Mouse (Mus musculus): ENCODE results near the gene Cdkl3. TPM values are rescaled to one million over a fixed set of nuclear protein-coding genes. Genes with fewer than 3 reads are reported as not detected.
A peak's percentile ranks its signal among the peaks of the same experiment; 100 is the strongest.

Gene Cdkl3
- polyA plus RNA-seq, 2 experiments, result 9.5 to 12.3 TPM

DNA sequence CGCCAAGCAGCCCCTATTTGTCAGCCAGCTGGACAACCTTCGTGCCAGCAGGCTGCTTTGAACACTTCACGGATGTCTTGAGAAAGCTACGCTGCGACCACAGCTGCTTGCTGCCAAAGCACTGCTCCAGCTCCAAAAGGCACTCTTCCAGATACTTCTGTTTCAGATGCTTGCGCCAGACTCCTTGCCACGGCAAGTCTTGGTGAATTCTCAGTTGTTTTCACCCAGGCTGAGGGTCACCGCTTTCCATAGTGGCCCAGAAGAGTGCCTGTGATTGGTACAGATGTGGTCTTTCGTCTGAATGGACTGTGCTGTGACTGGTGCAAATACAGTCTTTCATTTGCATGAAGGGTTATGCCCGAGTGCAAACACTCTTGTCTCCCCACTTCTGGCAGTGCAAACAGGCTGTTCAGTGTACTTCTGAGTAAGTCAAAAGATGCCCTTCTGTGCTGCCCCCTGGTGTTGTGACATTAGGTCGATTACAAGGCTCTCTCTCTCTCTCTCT, 43.0 kb upstream of the Cdkl3 start:
- ATAC-seq (ENCODE audit: low FRiP score, low read depth) (no peak), DNase-seq (ENCODE audit: low spot score) (no peak)

DNA sequence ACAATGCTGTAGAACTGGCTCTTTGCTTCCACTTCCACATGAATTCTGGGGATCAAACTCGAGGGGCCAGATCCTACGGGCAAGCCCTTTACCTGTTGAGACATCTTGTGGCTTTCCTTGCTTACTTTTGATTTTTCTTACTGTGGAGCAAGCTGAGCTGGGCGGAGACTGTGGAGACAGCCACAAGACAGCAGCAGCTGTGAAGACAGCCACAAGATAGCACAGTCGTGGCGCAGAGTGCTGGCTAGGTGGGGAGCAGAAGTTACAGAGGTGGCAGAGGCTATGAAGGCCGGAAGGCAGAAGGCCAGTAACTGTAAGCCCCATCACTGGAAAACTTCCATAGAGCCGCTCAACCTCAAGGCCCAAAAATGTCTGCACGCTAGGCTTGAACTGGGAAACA, 42.3 kb upstream of the Cdkl3 start:
- Histone ChIP-seq H3K9ac (ENCODE audit: low read depth, low read length, severe bottlenecking) (no peak overlapping the region), H3K4me2 (replicated peaks; ENCODE audit: low read depth, low read length, severe bottlenecking) (no peak overlapping the region), H3K27me3 (ENCODE audit: control insufficient read depth, insufficient read depth, low read length) (no peaks in the 10 kb centered on the region), H3K4me1 (ENCODE audit: control insufficient read depth, insufficient read depth, low read length) (no peaks in the 10 kb centered on the region), H3K27ac (replicated peaks; ENCODE audit: low read depth, low read length) (no peak overlapping the region), H3K9me3 (ENCODE audit: control insufficient read depth, low read length) (no peaks in the 10 kb centered on the region), H3K36me3 (ENCODE audit: control insufficient read depth, insufficient read depth, low read length) (no peaks in the 10 kb centered on the region), H3K4me3 (replicated peaks; ENCODE audit: low read length) (no peak overlapping the region)
- TF ChIP-seq POLR2A (IDR thresholded peaks at IDR 0.05; ENCODE audit: borderline replicate concordance, extremely low read depth, insufficient read depth, insufficient read length), result no peak
- ATAC-seq (ENCODE audit: low FRiP score, low read depth) (no peak), DNase-seq (ENCODE audit: low spot score) (no peak)
- WGBS, result 87% methylated on average over 8 of the region's 8 CpGs

More for the DNA sequence above, 43.0 kb upstream of the Cdkl3 start:
- H3K4me2 ChIP-seq (replicated peaks; ENCODE audit: low read depth, low read length, severe bottlenecking), result no peak overlapping the region
- H3K4me1 ChIP-seq (ENCODE audit: control insufficient read depth, insufficient read depth, low read length), result no peaks in the 10 kb centered on the region
- no peak overlapping the region for H3K9ac ChIP-seq (ENCODE audit: low read depth, low read length, severe bottlenecking)
- WGBS, result 59% methylated on average over 11 of the region's 11 CpGs
- TF ChIP-seq POLR2A (IDR thresholded peaks at IDR 0.05; ENCODE audit: borderline replicate concordance, extremely low read depth, insufficient read depth, insufficient read length), result no peak
- no peaks in the 10 kb centered on the region for H3K36me3 ChIP-seq (ENCODE audit: control insufficient read depth, insufficient read depth, low read length)
- H3K4me3 ChIP-seq (replicated peaks; ENCODE audit: low read length), result no peak overlapping the region
- no peak overlapping the region for H3K27ac ChIP-seq (replicated peaks; ENCODE audit: low read depth, low read length)
- H3K27me3 ChIP-seq (ENCODE audit: control insufficient read depth, insufficient read depth, low read length), result no peaks in the 10 kb centered on the region
- H3K9me3 ChIP-seq (ENCODE audit: control insufficient read depth, low read length), result no peaks in the 10 kb centered on the region

DNA sequence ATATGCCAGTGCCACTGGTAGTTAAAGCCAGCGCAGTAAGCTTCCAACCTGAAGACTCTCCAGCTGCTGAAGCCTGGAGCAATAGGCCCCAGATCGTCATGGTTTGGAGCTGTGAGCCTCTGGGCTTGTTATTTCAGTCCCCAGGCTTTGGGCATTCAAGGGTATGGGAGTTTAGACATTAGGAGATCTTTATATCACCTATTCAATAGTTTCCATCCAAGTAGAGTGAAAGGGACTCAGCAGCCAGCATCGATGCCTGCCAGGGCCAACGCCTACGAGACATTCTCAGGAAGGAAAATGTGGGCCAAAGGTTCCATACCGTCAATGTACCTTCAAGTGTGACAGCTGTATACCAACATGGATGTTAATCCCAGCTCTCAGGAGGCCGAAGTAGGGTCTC, 41.7 kb upstream of the Cdkl3 start:
- H3K9me3 ChIP-seq (ENCODE audit: control insufficient read depth, low read length), result no peaks in the 10 kb centered on the region
- ATAC-seq (ENCODE audit: low FRiP score, low read depth) (no peak), DNase-seq (ENCODE audit: low spot score) (no peak)
- no peak overlapping the region for H3K27ac ChIP-seq (replicated peaks; ENCODE audit: low read depth, low read length)
- no peak overlapping the region for H3K4me3 ChIP-seq (replicated peaks; ENCODE audit: low read length)
- H3K4me2 ChIP-seq (replicated peaks; ENCODE audit: low read depth, low read length, severe bottlenecking), result no peak overlapping the region
- H3K27me3 ChIP-seq (ENCODE audit: control insufficient read depth, insufficient read depth, low read length), result no peaks in the 10 kb centered on the region
- no peaks in the 10 kb centered on the region for H3K36me3 ChIP-seq (ENCODE audit: control insufficient read depth, insufficient read depth, low read length)
- H3K9ac ChIP-seq (ENCODE audit: low read depth, low read length, severe bottlenecking), result no peak overlapping the region
- no peaks in the 10 kb centered on the region for H3K4me1 ChIP-seq (ENCODE audit: control insufficient read depth, insufficient read depth, low read length)
- TF ChIP-seq POLR2A (IDR thresholded peaks at IDR 0.05; ENCODE audit: borderline replicate concordance, extremely low read depth, insufficient read depth, insufficient read length), result no peak
- whole genome bisulfite sequencing, result 84% methylated on average over 7 of the region's 7 CpGs

DNA sequence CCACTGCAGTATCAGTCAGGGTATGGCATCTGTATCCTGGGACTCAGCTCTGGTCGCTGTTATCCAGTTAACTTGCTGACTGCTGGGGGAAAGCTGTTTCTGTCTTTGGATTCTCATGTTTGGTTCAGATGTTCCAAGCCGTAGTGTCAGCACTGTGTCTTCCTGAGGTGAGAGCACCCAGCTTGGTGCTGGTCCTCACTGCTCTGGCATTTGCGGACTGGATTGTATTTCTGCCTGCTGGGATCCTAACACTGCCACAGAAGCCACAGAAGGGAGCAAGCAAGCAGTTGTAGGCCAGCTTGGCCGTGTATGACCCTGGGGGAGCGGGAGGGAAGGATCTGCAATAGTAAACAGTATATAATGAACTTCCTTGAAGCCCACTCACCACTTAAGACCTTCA, 37.4 kb upstream of the Cdkl3 start:
- H3K9ac ChIP-seq (ENCODE audit: low read depth, low read length, severe bottlenecking), result no peak overlapping the region
- H3K9me3 ChIP-seq (ENCODE audit: control insufficient read depth, low read length), result no peaks in the 10 kb centered on the region
- DNase-seq (ENCODE audit: low spot score) (no peak), ATAC-seq (ENCODE audit: low FRiP score, low read depth) (no peak)
- TF ChIP-seq POLR2A (IDR thresholded peaks at IDR 0.05; ENCODE audit: borderline replicate concordance, extremely low read depth, insufficient read depth, insufficient read length), result no peak
- no peak overlapping the region for H3K27ac ChIP-seq (replicated peaks; ENCODE audit: low read depth, low read length)
- H3K36me3 ChIP-seq (ENCODE audit: control insufficient read depth, insufficient read depth, low read length), result peaks cover 25% of the 10 kb centered on the region
- H3K4me1 ChIP-seq (ENCODE audit: control insufficient read depth, insufficient read depth, low read length), result peaks cover 7% of the 10 kb centered on the region
- 83% methylated on average over 5 of the region's 5 CpGs for WGBS
- no peak overlapping the region for H3K4me2 ChIP-seq (replicated peaks; ENCODE audit: low read depth, low read length, severe bottlenecking)
- no peak overlapping the region for H3K4me3 ChIP-seq (replicated peaks; ENCODE audit: low read length)
- H3K27me3 ChIP-seq (ENCODE audit: control insufficient read depth, insufficient read depth, low read length), result no peaks in the 10 kb centered on the region

DNA sequence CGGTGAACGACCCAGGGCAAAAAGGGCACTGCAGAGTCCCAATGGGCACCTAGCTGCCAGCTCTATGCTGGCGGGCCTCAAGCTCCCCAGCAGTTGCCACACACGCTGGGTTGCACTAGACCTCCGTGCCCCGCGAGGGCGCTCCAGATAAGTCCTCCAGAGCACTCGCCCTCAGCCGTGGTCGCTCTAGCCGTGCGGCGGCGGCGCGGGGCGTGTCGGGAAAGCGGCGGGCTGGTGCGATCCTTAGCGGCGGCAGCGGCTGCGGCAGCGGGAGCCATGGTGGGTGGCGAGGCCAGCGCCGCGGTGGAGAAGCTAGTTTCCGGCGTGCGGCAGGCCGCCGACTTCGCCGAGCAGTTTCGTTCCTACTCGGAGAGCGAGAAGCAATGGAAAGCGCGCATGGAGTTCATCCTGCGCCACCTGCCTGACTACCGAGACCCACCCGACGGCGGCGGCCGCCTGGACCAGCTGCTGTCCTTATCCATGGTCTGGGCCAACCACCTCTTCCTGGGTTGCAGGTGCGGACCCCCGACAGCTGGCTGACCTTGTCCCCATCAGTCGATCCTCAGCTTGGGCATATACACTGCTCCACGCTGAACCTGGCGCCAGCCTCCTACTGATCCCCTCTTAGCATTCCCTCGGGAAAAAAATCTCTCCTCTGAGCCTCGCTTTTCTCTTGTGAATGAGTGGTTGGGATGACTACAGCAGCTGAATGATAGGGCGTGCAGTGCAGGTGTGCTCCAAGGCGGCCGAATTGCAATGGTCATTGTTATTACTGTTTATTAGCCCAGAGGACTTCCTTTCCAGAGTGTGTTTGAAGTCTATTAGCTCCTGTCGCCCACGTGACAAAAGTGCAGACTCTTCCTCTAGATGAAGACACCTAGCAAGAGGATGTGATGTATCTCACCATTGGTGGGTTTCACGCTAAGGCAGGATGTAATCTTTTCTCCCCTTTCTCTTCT, 36.3 kb upstream of the Cdkl3 start, which contains the start of gene Cdkn2aipnl:
TSS of gene Cdkn2aipnl (plus strand) at position 219 of the 959 bp plus-strand sequence.
- H3K9me3 ChIP-seq (ENCODE audit: control insufficient read depth, low read length), result no peaks in the 10 kb centered on the region
- peaks cover 7% of the 10 kb centered on the region for H3K4me1 ChIP-seq (ENCODE audit: control insufficient read depth, insufficient read depth, low read length)
- H3K4me3 ChIP-seq (replicated peaks; ENCODE audit: low read length), result peak within 1 kb of the TSS; percentile 68
- peak within 1 kb of the TSS; percentile 89 for H3K4me2 ChIP-seq (replicated peaks; ENCODE audit: low read depth, low read length, severe bottlenecking)
- 4% methylated on average over 62 of the region's 63 CpGs for WGBS
- DNase-seq (ENCODE audit: low spot score) (peak; percentile 94), ATAC-seq (ENCODE audit: low FRiP score, low read depth) (peak; percentile 95)
- peak within 1 kb of the TSS; percentile 75 for H3K9ac ChIP-seq (ENCODE audit: low read depth, low read length, severe bottlenecking)
- H3K36me3 ChIP-seq (ENCODE audit: control insufficient read depth, insufficient read depth, low read length), result peaks cover 36% of the 10 kb centered on the region
- H3K27me3 ChIP-seq (ENCODE audit: control insufficient read depth, insufficient read depth, low read length), result no peaks in the 10 kb centered on the region
- H3K27ac ChIP-seq (replicated peaks; ENCODE audit: low read depth, low read length), result no peak within 1 kb of the TSS
- TF ChIP-seq POLR2A (IDR thresholded peaks at IDR 0.05; ENCODE audit: borderline replicate concordance, extremely low read depth, insufficient read depth, insufficient read length), result peak; percentile 65; the same call in 1 of the 2 replicates
